Mouse (Mus musculus) adipocyte (in vitro differentiated cells): ENCODE results near the gene B3galt1.

Experiments
- DNase-seq: peaks from one replicate; pipeline ENCODE4 v3.0.0-alpha.2; 2016; ENCODE audit warnings: low spot score

B3galt1 gene

DNA sequence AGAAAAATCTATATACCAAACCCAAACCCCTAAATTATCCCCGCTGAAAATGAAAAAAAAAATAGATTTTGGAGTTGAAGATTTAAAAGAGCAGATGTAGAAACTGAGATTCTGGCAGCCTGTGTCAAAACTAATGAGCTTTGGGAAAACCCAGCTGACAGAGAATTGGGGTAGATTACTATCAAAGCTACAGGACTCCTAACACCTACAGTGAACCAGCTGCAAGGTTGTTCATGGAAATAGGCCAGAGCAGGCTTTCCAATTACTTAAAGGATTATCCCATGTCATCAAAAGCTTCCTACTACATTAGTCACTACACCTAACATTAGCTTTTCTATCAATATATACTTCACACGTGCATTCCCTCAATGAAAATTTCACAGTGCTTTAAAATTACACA lies 165.1 kb downstream of the B3galt1 start:
- DNase-seq, result no peak

DNA sequence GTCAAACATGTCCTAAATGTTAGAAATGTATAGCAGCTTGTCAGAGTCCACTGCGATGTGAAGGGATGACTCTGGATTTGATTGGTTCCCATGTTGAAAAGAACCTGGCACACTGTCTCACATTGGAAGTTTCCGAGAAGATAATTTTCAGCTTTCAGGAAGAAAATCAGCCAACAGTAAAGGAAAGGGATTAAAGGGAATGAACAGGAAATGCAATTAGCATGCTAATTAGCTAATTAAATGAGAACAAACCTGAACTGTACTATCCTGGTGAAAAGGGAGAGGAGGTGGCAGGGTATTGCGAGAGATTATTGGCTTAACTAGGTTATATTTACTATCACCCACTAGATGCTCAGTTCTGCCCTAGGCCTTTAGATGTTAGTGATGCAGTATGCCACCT lies 185.9 kb downstream of the B3galt1 start:
- DNase-seq, result no peak

DNA sequence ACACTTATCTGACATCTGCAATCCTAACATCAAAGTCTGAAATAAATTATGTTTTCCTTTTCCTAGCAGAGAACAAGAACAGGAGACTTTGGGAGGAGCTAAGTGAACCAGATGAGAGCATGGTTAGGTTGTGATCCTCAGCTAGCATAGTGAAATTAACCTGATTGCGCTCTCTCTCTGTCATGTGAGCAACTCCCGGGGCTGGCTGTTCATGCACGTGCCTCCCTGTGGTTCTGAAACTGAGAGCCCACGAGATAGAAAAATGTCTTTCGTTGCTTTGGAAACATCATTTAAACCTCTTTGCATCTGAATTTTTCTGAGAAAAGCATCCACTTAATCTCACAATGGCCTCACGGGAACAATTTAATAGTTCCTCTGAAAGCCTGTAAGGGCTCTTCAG lies 190.8 kb downstream of the B3galt1 start:
- no peak for DNase-seq

DNA sequence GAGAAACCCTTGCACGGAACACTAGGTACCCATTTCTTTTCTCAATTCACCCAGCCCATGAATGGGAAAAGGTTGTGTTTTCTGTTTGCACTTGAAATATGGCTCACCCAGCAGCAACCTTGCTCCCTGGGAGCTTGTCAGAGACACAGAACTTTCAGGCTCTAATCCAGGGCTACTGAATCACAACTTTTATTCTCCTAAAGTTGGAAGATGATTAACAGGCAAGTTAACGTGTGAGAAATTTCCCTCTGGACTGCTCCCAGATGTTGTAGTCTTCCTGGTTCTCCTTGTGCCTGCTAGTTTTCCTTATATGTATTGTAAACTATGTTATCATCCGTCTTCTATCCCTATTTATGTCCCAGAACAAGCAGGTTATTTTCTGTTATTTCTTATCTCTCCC lies 221.9 kb downstream of the B3galt1 start:
- DNase-seq, result no peak

DNA sequence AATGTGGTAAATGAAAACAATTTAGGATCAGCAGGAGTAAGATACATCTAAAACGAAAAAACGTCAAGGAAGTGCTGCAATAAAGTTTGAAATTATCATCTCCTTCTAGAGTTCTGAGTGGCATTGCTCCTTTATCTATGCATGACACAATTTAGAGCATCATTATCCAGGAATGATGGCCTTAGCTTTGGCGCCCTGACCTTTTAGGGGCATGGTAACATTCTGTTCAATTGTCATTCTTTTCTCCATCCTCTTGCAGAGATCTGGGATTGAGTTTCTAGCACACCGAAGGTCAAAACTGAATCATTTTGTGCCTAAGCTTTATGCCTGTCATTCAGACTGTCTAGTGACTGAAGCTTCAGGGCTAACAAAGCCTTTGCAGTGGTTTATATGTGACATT lies 231.9 kb downstream of the B3galt1 start:
- DNase-seq, result no peak

DNA sequence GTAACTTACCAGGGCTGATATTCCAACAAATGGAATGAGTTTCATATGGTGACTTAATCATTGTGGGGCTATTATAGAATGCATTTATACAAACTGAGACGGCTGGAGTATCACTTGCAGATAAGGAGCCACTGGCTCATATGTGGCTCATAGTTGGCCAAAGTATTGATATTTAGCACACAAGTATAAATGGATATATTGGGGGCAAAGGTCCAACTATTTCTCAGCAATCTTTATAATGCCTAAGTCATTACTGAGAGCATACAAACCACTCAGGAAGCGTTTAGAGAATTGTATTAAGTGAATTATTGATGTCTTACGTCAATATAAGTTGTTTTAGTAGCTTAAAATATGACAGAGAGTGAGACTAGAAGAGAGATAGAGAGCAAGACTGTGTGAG lies 234.3 kb downstream of the B3galt1 start:
- no peak for DNase-seq

DNA sequence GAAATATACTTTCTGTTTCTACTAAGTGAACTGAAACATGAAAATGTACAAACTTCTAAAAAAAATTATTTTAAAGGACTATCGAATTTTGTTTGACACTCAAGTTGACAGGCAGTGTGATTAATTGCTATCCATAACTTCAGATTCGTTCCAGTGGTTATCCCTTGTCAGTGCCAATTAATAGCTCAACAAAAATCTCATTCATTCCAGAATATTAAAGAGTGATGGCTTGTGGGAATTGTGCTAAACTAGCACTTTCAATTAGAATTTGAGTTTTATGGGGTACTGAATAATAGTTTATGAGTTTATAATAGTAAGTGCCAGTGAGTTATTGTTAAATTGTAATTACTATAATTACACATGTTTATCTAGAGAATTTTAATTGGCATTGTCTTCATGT lies 250.5 kb downstream of the B3galt1 start:
- no peak for DNase-seq

DNA sequence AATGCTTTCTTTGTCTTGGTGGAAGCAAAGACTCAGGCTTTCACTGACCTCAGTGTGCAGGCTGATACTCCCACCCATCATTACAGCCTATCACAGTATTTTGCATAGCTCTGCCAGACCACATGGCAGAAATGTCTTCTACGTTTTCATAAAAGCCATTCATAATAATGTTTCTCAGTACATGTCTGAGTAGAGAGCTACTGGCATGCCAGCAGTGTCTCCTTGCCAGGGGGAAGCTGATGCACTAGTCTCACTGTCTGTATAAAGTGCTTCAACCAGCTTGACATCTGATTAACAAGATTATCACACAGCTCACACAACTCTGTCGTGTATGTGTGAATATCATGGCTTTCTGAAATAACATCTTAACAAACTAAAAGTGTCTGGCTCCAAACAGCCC lies 252.3 kb downstream of the B3galt1 start:
- DNase-seq, result no peak

DNA sequence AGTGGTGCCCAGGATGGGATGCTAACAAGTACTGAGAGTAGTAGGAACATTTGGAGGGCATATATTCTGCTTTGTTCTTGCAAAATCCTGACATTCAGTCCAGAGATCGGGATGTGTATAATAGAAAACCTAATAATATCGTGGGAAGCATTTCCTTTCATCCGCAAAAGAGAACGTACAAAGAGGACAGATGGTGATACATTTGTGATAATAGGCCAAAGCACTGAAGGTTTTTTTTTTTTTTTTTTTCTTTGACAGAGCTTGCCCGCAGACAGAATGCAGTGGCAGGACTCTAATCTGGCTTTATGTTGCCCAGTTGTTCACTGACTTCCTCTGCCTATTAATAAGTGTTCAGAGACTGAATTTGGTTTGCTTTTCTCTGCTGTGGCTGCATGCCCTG lies 256.7 kb downstream of the B3galt1 start:
- no peak for DNase-seq

DNA sequence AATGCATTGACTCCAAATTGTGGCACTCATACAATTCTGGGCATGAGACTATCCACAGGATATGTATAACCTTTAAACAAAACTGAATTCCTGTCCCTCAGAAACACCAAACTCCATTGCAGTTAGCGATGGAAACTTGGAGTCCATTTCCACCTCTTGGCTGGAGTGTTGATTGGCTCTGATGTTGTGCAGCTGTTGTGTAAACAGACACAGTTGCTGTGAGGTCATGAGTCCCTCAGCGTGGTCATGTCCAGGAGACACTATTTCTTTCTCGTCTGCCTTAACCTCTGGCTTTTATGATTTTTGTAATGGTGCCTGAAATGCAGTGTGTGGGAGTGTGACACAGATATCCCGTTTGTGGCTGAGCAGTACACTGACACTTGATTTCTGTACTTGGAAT lies 262.0 kb downstream of the B3galt1 start:
- DNase-seq, result no peak

DNA sequence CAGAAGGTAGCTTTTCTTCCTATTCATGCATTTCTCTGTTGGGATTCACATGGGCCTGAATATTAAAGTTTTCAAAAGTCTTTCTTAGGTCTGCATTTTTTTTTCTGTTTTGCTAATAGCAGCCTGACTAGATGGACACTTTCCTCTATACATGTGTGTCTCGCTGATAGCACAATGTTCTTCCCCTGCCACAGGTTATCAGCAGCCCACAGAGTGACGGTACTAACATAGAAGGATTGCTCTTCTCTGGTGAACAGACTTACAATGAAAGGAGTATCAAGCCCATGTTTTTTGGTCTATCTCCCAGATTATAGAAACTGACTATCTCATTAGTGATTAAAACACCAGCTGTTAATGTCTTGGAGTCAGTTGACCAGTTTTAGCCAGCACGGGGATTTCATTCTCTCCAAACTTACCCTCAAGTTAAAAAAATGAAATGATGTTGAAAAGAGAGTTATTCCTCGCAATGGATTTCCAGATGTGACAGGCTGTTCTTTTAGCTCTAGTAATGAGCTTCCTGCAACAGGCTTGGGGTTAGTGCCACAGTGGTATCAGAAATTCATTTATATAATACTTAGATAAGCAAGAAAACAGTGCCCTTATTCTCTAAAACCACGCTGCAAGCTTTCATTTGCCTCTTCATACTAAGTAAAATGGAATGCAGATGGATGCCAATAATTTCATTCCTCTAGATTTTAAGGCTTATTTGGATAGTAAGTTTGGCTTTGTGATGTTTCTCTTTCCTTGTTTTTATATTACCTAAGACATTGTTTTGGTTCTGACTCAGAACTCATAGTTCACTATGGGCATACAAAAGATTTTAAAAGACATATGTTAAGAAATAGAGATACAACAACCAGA lies 263.6 kb downstream of the B3galt1 start:
- no peak for DNase-seq

DNA sequence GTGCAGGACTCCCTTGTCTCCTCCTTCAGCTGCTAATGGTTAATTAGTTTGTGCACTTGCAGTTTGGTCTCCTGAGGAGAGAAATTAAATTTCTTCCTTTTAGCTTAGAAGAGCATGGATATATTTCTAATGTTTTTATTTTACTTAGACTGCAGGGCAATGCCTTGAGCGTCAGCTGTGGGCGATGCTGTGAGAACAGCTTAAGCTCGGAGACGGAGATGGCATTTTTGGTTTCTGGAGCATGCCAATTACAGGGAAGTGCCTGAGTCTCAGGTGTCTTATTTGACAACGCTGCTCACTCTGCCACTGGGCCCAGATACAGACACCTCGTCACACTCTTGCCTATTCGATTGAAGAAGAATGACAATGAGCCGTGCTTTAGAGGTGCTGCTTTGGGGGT lies 282.1 kb downstream of the B3galt1 start:
- no peak for DNase-seq

DNA sequence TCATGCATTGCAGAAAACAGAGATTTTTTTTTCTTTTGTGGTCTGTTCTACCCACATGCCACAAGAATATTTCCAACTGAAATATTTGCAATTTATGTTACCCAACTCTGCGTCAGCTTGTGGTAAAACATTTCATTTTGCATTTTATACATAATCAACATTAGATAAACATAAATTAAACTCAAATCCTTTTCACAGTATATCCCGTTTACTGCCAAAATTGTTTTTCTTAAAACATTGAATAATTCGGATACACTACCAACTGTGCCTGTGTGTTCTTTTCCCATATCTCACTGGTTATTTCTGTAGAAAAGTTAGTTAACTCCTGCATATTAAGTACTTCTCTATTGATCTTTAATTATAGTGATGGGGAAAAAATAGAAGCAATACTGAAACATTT lies 285.1 kb downstream of the B3galt1 start:
- DNase-seq, result no peak

DNA sequence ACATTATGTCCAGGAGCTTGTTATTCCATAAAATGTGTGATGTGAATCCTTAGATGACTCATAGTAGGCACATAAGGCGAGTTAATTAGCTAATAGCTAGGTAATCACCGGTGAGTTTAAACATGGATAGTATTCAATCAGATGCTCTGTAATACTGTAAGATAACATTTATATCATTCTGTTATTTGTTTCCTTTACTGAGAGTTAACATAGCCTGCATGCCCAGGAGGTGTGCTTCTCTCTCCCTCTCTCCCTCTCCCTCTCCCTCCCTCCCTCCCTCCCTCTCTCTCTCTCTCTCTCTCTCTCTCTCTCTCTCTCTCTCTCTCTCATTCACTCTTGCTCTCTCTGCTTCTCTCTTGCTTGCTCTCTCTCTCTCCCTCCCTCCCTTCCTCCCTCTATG lies 292.7 kb downstream of the B3galt1 start:
- no peak for DNase-seq

DNA sequence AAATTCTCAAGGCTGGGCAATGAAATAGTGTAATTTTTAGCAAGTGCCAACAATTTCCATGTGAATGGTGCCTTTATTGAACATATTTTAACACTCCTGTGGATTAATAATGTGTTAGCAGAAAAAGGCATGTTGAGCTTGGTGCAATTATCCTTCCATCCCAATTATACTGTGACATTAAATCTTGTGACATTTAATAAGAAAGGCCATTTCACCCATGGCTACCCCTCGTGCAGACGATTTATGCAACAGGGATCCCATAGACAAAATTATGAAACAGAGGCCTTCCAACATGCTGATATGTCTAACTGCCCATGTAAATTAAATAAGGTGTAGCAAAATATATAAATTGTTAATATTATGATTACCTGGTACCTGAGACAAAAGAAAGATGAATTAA lies 293.3 kb downstream of the B3galt1 start:
- DNase-seq, result no peak

DNA sequence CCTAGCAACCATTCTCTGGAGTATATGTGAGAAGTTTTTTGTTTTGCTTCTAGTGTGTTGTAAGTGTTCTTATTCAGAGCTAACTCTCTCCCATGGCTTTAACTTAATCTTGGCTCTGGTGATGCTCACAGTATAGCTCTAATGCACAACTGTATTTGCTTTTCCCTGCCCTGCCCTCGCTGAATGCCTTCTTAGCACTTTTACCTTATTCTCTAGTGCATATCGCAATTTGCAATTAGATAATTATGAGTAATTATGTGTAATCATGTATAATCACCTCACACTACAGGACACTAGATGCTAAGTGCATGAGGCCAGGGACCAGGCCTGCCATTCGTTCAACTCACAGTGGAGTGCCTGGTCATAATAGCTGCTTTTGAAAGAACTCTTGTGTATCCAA lies 307.7 kb downstream of the B3galt1 start:
- no peak for DNase-seq

DNA sequence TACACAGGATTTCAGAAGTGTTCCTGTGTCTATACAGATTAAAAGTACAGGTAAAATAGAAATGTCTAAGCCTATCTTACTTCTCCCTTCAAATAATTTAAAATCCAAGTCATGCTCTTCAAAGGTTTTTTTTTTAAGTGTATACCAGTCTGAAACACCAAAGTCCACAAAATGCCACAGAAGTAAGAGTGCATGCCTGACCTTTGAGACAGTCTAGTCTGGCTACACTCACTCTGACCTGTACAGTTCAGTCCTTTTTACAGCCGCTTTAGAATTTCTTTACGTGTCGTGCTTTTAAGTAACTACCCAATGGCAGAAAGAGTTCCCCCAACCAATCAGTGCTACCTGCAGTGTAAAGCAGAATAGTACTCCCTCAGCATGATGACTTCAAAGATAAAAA lies 314.2 kb downstream of the B3galt1 start:
- no peak for DNase-seq

DNA sequence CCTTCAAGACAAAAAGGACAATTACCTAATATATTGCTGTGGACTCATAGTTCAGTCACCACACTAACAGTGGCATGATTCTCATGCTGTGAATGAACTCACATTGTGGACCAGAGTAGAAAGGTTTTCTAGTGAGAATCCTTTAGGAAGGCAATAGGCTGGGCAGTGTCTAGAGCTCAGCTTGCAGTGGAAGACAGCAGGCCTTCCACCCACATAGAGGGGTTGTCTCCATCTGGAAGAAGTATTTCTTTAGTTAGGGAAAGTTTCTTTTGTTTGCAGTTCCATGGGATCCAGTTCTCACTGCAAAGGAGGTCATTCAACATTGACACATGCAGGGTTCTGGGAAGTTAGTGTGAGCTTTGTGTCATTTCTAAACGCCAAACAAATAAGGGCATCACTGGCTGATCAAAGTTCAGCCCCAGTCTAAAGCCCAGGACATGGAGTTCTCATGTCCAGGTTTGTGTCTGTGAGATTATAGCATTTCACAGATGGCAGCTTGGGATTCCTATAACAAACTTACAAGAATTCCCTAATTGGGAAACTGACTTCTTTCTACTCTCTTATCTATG lies 316.1 kb downstream of the B3galt1 start:
- no peak for DNase-seq

DNA sequence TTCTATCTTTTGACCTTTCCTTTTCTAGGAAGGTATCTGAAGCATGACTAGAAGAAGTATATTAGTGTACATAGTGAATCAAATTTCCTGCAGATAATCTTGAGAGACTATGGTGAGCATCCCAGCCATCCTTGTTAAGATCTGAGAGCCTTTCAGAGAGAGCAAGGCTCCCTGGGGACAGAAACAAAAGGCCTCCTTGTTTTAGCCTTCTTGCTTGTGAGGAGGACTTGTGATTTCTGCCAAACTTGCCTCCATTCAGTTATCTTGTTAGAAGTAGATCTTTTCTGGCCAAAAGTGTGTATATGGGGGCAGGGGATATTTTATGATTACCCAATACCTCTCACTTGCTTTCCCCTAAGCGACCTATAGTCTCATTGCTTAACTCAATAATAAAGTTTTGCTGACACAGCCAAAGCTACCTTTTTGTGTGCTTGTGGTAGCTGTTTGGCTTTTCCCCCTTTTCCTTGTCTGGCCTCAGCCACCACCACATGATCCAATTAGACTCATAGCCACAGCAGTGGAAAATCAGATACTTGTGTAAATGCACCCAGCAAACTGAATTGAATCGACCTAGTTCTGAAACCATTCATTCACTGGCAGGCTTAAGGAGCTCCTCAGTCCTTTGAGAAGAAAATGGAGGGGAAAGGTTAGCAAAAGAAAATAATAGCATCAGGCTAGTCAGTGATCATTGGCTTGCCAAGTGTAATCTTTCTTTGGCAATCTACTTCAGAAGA lies 332.5 kb downstream of the B3galt1 start:
- peak; percentile 3 for DNase-seq

DNA sequence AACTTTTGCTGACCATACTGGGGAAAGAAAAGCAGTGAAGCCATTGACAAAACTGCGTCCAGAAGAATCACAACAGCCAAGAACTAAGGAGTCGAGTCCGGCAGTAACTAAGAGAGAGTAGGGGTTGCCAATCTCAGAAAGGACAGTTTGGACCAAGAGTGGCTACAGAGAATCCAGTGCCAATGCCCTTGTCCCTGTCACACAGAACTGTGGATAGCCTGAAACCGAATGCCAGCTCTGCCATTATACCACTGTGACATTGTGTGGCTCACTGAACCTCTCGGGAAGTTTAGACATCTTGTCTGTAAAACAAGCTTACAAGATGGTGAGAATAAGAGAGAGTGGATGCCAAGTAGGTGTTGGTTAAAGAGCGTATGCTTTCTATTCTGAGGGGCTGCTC lies 335.9 kb downstream of the B3galt1 start:
- no peak for DNase-seq

DNA sequence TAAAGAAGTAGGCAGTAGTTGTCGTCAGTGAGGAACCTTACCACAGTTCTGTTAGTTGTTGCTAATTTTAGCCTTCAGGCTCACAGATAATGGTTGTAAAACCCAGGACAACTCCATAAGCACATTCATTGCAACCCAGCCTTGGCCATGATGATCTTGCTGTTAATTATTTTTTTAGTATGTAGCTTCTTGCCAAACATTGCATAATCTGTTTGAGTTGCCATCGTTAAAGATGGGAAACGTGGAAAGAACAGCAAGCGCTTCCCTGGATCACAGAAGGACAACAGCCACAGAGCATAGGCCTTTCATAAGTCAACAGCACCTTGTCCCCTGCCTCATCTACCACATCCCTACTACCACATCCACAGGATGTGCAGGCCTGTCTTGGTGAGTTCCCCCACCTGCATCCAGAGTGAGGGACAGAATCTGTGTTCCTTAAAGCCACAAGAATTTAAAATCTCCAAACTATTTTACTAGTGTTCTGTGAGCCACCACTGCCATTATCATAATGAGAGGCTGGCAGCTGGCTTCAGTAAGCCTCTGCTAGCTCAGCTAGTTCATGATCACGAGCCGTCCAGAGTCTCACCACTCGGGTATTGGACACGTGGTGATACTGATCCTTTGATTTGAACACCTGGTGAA lies 337.1 kb downstream of the B3galt1 start:
- no peak for DNase-seq

DNA sequence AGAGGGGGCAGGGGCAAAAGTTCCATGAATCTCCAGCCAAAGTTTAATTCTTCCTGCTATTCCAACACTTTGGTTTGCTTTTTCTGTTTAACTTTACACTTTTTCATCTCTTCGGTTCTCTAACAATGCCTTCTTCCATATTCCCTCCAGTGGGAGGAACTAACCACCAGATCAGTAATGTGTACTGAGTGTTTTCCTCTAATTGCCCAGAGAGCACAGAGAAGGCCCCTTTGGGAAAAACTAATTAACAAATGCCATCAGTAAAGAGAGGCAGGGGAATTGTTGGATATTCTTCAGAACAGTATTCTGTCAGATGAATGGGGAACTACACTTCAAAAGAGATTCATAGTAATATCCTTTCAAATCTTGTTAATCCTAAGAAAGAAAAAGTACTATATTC lies 338.1 kb downstream of the B3galt1 start:
- no peak for DNase-seq

DNA sequence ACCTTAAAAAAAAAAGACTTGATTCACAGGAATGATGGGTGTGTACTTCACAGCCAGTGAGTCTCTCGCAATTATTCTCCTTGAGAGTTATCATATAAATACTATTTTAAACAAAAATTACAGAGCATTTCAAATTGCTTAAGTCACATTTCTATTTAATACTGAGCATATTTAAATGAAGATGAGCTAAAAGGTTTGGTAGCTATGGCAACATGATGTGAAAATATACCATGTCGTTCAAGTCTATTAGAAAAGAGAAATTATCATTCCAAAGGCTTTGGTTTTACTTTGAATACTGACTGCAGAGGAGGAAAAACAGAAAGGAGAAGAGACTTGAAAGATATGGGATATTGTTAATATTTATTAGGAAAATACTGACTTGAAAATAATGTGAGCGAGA lies 366.3 kb downstream of the B3galt1 start:
- DNase-seq, result no peak
